Mouse (Mus musculus): ENCODE data around the gene Bmp2k. TPM values are rescaled to one million over a fixed set of nuclear protein-coding genes. Genes with fewer than 3 reads are reported as not detected.

Gene Bmp2k
- total RNA-seq, 4 experiments from 2014 or later, result 14.8 to 18.4 (median 16.2) TPM

DNA sequence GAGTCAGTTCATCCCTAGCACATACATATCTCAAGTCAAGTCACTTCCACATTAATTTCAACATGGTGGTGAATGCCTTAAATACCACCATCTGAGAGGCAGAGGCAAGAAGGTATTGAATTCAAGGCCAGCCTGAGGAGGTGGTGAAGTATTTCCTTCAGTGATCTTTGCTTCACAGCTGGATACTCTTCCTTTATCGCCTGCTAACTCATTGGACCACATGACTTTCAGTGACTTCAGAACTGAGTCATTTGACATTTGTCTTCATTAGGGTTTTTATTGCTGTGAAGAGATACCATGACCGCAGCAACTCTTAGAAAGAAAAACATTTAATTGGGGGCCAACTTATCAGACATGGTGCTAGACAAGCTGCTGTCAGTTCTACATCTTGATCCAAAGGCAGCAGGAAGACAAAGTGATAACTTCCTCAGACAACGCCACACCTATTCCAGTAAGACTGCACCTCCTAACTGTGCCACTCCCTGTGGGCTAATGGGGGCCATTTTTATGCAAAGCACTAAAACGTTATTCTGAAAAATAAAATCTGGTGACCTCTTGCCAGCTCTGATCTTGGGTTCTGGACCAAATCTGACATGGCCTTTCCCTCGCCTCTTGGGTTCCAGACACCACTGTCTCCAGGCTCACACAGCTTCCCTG lies 24.9 kb upstream of the Bmp2k start:
- no peak for DNase-seq (ENCODE audit: low spot score in 2 of 2)

DNA sequence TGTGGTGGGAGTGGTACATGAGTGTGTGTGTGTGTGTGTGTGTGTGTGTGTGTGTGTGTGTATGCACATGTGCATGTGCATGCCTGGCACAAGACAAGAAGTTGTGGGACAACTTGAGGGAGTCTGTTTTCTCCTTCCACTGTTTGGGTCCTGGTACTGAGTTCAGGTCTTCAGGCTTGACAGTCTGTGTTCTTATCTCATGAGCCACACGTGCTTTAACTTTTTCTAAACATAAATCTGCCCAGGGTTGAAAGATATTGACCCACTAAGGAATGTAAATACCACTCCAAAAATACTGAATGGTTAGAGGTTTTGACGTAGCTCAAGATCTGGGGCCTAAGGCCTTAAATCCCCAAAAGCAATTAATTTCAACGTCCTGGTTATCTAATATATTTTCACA lies 23.8 kb upstream of the Bmp2k start:
- DNase-seq (ENCODE audit: low spot score in 2 of 2), result no peak

DNA sequence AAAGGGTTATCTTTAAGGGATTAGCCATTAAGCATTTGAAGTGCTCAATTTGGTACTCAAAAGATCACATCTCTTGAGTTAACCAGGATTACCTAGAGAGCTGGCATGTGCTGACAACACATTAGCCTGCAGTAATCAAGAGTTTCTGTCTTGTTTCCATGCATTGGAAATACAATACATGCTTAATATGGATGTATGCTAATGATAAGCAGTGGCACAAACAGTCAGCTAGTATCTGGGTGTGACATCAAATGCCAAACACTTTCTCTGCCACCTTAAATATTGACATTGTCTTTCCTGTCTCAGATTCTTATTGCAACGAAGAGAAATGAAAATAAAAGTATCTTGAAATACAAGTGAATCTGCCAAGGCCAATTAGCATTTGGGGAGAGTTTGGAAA lies 22.8 kb upstream of the Bmp2k start:
- no peak for DNase-seq (ENCODE audit: low spot score in 2 of 2)

DNA sequence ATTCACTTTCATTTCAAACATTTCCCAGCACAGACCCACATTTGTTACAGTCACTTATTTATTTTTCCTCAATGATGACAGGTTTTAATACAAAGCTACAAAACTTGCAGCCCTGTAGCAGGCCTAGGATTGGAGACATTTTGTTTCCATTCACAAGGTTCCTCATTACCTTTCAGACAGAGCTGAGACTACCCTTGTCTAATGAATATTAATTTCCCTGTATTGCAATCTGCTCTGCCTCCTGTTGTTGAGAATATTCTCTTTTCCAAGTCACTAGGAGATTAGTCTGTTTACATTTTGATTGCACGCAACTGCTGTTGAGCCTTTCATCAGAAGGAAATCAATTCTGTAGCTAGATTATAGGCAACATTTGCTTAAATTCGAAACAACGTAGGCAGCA lies 22.4 kb upstream of the Bmp2k start:
- DNase-seq (ENCODE audit: low spot score in 2 of 2), result no peak

DNA sequence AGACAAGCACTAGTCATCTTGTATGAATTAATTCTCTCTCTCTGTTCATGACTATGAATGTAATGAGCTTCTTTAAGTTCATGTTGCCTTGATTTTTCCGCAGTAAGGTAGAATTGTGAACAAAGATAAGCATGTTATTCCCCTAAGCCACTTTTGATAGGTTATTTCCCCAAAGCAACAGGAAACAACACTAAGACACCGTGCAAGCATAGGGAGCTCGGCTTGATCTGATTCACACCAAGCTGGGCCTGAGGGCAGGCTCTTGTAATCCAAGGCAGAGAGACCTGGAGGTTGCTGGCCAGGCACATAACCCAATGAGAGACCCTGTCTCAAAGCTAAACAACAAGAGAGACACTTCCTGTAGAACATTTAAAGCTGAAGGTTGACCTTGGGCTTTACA lies 21.3 kb upstream of the Bmp2k start:
- no peak for DNase-seq (ENCODE audit: low spot score in 2 of 2)

DNA sequence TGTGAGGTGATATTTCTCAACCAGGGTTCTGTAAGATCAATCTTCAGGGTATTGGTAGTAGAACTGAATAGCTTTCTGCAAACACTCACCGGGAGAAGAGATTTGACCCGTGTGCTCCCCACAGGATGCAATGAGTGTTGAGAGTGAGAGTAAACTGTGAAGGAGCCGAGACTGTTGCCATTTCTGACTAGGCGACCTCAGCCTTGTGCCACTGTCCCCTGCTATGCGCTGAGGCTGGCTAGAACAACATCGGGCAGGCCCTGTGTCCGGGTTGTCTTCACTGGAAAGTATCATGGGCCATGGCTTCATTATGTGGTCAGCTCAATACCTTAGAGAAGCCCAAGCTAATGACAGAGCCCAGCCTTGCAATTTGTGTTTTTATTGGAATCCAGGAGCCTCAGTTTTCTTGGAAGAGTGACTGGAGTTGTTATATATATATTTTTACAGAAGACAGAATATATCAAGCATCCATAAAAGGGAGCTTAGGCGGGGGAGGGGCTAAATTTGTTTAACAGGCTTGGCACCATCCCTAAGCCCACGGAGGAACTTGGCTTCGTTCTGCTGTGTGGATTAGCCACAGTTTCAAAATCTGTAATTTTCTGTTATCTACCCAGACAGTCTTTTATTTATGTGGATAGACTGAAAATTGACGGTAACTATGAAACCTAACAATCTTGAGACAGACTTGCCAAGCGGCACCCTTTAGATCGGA lies 18.0 kb upstream of the Bmp2k start:
- DNase-seq (ENCODE audit: low spot score in 2 of 2), result no peak

DNA sequence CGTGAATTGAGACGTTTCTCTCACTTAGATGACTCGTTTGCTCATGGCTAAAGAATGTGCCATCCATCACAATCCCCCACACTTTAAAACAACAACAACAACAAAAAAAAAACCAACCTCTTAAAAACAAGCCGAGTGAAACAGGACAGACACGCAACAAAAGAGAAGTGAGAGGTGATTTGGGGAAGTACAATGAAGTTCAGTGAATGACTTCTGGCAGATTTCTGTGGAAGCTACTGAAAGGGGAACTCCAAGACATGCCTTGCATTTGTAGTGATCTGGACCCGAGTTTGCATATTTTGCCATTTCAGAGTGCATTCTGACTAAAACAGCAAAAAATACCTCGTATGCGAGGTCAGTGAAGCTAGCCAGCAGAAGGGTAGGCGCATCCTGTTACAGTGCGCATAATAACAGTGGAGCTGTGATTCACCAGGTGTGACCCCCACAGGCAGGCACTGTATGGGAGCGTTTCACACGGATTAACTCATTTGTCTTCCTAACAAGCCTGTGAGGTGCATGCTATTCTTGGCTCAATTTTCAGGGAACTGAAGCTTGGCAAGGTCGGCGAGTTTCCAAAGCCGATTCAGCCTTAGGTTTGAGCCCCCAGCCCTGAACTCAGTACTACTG lies 17.4 kb upstream of the Bmp2k start:
- DNase-seq (ENCODE audit: low spot score in 2 of 2), result no peak

DNA sequence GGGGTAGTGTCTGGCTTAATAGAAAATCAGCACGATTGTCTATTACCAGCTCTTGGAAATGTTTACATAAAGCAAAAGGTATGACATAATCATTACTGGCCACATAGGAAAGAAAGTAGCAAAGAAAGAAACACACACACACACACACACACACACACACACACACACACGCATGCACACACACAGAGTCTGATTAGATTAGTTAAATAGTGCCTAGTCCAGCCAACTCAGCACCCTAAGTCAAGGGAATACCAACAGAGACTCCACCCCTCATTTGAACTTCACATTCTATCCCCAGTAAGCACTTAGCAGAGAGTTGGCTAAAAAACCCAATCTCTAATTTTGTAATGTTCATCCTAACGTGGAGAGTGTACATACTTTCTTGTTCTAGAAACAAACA lies 15.5 kb upstream of the Bmp2k start:
- DNase-seq (ENCODE audit: low spot score in 2 of 2), result no peak

DNA sequence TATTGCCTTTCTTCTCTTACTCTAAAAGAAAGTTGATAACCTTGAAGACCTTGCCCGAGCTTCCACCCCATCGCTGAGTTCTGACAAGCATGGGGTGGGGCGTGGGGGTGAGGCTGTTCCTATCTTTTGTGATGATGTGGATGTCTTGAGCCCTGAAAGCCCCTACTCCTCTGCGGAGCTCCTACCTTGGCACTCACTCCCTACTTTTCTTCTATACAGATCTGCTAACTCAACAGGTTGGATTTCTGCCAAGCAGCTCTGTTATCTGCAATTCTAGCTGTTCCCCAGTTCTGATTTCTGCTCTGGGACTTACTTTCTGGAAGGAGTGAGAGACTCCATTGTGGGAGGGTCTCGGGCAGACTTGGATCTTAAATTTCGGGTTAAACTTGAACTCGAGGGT lies 14.3 kb upstream of the Bmp2k start:
- no peak for DNase-seq (ENCODE audit: low spot score in 2 of 2)

DNA sequence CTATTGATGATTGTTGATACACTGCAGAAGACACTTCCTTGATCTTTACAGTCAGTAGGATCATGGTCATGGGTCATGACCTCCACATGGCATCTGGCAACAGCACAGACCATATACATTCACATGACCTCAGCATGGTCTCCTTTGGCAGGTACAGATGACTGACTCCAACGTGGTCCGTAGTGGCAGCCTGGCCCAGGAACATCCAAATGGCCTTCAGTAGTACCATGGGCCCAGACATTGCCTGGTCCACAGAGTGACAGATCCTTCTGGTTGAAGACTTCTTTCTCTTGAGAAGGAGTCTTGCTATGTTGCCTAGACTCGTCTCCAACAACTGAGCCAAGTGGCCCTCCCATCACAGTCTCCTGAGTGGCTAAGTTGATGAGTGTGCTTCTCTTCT lies 10.6 kb upstream of the Bmp2k start:
- no peak for DNase-seq (ENCODE audit: low spot score in 2 of 2)

DNA sequence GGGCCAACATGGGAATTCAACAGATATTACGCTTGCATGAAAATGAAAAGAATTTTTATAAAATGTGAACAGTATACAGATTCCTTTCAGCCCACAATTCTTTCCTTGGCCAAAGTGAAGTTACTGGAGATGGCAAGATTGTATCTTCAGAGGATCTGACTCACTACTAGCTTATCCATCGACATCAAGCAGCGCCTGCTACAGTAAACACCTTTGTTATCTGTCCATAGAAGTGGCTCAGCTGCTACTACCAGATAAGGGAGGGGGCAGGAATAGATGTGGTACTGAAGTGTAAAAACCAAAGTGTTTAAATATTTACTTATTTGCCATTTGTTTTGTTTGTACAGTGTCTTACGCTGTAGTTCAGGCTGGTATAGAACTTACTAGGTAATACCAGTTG lies 8.6 kb upstream of the Bmp2k start:
- no peak for DNase-seq (ENCODE audit: low spot score in 2 of 2)

DNA sequence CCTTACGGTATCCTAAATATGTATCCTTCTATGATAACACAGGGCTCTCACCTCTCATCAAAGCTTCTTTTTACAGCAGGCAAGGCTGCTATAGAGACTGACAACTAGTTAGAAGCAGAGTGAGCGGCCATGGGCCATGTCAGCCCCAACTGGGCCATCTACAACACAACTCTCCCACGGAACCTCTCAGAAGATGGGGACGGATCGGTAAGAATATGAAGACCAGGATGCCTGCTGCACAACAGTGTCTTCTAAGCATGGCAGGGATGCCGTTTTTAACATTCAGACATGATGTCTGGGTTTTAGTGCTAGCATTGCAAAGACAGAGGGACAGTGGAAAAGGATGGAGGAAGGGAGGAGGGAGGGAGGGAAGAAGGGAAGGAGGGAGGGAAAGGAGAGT lies 6.3 kb upstream of the Bmp2k start:
- DNase-seq (ENCODE audit: low spot score in 2 of 2), result no peak

DNA sequence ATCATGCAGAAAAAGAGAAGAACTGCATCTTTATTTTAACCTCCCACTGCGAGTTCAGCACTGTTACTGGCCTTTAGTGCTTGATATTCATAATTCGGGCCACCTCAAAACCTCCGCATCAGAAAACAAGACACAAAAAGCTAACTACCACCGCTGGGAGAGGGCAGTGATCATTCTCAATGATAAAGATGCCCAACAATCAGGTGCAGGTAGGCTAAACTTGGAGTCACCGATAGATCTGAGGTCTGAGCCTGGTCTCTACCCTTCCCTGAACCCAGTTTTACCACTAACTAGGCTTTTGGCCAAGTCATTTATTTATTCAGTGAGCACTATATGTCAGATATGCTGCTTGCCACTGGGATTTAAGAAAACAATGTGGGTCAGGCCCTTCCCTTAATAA lies 4.8 kb upstream of the Bmp2k start:
- no peak for DNase-seq (ENCODE audit: low spot score in 2 of 2)

DNA sequence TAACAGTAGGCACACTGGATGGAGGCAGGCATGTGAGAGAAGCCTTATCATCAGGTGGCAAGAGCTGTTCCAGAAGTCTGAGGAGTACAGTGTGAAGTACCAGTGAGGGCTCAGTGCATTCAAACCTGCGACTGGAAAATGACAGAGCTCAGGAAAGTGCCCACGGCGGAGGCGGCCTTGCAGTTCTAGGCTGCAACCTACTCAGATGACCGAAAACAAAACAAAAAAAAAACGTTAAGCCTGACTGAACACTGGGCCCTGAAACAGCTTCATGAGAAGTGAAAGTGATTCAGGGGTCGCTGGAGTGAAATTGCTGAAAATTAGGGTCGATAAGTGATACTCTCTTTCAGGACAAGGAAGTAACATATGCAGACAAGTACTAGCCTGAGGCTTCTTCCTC lies 4.4 kb upstream of the Bmp2k start:
- DNase-seq (ENCODE audit: low spot score in 2 of 2), result no peak

DNA sequence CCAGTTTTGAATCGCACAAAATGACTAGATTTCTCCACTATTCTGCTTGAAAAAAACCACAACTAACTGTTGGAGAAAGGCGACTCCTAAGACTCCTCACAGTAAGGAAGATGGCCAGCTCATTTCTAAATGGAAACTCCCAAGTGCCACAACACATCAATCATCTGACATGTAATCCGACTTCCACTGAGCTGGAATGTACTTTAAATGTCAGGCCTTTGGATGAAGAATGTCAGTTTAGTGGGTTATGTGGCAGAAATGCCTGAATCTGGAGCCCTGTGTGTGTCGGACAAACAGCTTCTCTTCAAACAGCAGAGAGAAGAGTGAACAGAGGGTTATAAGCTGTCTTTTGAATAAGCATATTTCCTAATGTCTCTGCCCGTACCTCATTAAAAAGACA lies 1.7 kb upstream of the Bmp2k start:
- DNase-seq (ENCODE audit: low spot score in 2 of 2), result no peak

DNA sequence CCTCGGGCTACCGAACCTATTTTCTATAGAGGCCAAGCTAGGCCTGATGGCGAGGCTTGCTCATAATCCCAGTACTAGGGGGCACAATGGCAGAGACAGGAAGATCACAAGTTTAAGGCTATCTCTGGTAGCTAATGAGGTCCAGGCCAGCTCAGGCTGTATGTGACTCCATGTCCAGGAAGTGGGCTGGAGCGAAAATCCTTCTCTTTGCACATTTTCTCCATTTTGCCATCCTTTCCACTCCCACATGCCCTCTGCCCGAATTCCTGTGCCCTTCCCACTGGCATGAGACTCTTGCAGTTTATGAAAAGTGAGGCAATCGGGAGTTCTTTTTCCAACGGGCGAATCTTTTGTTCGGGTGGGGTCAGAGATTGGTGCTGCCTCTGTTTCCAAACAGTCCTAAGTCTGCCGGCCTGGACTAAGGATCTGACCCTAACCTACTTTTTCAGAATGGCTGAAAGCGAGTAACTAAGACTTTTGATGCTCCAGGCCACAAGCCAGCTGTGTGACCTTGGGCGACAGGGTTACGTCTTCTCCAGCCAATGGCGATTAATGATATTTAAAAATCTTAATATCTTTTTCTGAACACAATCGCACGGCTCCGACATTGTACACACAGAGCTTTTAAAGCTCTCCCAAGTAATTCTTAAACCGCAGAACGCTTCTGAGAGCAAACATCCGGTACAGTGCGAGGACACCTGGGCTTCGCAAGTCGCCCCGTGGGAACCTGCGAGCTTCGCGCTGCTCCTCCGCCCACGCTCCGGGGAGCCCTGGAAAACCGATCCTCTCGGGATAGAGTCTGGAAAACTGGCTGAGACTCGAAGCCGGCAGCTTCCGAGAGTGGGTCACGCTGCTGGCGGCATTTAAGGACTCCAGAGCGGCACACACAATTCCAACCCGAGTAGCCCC lies 834 bp upstream of the Bmp2k start:
- no peak for DNase-seq (ENCODE audit: low spot score in 2 of 2)

DNA sequence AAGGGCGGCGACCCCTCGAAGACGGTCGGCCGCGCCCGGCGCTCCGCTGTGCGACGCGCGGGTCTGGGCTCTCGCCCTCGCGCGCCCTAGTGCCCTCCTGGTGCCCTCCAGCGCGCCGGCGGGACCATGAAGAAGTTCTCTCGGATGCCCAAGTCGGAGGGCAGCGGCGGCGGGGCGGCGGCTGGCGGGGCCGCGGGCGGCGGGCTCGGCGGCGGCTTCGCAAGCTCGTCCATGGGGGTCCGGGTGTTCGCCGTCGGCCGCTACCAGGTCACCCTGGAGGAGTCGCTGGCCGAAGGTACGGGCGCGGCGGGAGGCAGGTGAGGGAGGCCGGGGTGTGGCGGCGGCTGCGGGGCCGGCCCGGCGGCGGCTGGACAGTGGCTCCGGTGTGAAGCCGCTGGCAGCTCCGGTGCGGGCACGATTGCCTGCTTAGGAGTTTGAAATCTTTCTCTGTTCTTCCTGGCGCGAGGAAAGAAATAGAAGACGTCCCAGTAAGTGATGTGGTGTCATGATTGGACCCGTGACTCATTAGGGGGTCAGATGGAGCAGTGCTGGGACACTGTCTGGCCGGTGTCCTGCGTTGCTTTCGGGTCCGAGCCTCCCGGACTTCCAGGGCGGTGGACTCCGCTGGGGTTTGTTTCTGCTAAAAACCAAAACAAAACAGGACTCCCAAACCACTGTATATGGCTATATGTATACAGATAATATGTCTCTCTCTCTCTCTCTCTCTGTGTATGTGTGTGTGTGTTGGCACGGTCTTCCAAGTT lies 495 bp downstream of the Bmp2k start:
- DNase-seq (ENCODE audit: low spot score in 2 of 2), result no peak

DNA sequence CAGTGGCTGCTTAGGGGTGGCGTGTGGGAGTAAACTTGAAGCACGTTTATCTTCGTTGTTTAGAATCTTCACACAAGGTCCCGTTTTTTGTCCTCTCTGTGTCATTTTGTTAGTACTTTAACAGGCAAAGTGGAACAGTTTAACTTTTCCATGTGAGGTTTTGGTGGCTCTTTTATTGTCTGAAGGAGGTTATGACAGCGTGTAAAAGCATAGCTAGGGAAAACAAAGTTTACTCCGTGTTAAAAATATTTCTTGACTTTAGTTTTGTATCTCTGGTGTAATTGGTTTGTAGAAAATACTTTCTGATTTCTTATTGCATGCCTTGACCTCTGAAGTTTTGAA lies 1.0 kb downstream of the Bmp2k start:
- no peak for DNase-seq (ENCODE audit: low spot score in 2 of 2)

DNA sequence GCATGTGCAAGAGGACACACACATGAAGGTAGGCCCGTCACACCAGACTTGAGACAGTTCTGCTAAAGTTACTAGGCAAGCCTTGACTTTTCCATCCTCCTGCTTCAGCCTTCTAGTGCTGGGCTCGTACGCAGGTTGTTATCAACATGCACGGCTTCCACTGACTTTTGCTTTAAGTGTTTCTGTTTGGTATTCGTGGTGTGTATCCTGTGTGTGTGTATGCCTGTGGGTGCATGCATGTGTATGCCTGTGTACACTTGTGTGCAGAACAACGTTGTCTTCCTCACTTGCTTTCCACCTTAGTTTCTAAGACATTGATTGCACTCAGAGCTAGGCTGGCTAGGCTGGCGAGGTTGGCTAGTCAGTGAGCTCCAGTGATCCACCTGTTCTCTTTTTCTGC lies 2.1 kb downstream of the Bmp2k start:
- no peak for DNase-seq (ENCODE audit: low spot score in 2 of 2)

DNA sequence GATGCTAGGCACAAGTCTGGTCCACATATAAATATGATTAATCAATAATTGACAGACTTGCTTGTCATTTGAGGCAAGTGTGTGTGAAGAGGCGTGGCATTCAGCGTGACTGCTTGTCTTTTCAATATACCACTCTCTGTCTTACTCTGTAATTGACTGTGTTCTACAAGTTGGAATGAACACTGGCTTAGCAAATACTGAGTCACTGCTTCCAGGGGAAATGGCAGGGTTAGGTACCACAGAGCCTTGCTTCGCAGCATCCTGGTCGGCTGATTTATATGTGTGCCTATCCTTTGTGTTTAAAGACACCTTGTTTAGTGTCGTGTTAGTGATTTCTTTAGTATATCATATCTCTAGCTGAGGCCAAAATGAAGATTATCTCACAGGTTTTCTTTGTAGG lies 3.0 kb downstream of the Bmp2k start:
- no peak for DNase-seq (ENCODE audit: low spot score in 2 of 2)

DNA sequence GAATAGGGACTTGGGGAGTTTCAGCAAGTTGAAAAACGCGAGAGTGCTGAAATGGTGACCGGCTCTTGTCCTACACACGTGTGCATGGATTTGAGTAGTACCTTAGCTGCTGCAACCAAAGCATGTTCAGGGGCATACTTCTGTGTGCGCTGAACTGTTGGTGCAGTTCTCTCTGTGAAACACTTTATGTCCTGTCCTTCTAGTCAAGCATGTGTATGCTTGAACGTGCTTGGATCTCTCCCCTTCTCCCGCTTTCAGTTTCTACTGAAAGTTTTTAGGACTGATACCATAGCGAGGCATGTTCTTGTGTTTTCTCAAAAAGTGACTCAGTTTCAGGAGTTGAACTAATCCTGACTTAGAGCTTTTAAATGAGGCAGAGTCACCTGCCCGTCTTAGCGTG lies 3.7 kb downstream of the Bmp2k start:
- no peak for DNase-seq (ENCODE audit: low spot score in 2 of 2)
